Mouse (Mus musculus): ENCODE data around the gene Onecut3.

Onecut3 gene

DNA sequence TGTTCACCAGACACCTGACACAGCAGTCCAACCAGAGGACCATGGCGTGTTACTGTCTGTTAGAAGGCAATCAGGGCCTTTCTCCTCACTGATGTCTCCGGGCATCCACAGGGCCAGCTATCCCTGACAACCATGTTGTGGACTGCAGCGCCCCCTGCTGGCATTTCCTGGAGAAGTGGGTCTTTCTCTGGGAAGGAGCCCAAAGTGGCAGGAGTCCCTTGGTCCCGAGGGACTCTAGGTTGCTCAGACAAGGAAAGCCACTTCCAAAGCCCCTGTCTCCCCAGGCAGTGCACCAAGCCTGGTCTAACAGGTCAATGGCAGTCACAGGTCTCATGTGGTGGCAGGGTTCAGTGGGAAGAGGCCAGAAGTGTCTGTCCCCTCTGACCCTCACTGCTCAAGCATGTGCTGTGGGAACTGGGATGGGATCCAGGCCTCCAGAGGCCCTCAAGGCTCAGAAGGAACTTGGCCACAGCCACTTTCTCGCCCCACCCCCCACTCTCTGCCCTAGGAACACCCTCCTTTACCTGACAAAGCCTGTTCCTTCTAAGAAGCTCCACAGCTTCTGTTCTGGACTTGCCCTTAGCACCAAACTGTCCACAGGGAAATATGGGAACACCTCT, 62.8 kb downstream of the Onecut3 start:
- DNase-seq, result peak; percentile 83

DNA sequence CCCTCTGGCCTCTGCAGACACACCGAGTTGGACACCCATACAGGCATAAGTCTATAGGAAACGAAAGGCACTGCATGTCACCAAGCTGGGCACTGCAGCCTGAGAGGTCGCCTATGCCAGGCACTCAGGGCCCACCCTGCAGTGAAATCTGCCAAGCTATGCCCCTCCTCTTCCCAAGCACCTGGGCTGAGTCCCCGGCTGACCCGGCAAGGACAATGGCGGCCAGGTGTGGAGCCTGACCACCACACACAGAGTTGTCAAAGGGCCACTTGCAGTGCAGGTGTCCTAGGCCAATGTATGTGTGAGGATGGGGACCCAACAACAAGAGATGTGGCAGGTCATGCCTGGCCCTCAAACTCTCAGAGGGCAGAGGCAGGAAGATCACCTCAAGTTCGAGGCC, 64.8 kb downstream of the Onecut3 start:
- DNase-seq, result peak; percentile 40

DNA sequence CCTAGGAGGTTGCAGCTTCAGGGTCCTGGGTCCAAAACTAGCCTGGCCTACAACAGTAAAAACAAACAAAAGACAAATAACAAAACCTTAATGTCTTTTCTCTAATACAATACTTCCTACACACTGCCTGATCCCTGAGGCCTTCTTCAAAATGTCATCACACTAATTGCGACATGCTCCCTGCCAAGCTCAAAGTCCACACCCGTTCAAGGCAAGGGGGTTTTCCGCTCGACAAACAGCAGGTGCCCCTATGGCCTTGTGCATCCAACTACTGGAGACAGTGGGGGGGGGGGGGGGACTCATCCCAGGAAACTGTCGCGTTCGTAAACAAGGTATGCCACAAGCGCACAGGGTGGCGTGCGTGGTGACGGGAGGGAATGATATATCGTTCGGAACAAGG, 66.0 kb downstream of the Onecut3 start:
- no peak for DNase-seq

DNA sequence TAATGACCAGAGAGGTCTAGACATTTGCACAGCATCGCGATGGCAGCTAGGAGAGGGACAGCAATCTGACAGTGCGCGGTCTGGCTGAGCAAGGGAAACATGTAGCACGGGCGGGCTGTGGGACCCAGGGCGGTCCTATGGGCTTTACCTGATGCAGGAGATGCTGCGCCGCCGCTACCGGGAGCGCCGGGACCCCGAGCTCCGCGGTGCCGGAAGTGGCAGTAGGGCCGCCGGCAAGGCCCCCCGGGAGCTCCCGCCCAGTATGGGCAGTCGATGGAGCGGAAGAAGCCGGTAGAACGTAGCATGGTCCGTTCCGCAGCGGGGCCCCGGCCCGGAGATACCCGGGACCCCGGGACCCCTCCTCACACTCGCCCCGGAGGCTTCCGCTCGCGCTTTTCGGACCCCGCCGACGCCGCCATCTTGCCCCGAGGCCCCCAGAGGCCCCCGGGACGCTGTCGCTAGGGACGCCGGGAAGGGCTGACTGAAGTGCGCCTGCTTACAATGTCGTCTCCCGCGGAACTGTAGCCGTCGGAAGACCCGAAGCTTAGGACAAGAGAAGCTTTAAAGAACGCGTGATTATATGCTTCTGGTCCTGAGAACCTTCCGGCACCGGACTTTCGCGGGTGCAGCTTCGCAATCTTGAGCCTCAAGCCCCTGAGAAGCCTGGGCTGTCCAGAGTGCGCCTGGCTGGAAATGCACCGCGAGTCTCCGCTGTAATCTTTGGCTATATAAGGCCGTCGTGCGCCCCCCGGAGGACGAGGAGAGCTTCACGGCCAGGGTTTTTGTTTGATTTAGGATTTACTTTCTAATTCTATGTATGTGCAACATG, 66.7 kb downstream of the Onecut3 start, which contains the start of gene Rexo1:
Gene Rexo1, minus strand, starts transcription at position 445 of the 829 bp plus-strand sequence.
- DNase-seq, result peak; percentile 95

DNA sequence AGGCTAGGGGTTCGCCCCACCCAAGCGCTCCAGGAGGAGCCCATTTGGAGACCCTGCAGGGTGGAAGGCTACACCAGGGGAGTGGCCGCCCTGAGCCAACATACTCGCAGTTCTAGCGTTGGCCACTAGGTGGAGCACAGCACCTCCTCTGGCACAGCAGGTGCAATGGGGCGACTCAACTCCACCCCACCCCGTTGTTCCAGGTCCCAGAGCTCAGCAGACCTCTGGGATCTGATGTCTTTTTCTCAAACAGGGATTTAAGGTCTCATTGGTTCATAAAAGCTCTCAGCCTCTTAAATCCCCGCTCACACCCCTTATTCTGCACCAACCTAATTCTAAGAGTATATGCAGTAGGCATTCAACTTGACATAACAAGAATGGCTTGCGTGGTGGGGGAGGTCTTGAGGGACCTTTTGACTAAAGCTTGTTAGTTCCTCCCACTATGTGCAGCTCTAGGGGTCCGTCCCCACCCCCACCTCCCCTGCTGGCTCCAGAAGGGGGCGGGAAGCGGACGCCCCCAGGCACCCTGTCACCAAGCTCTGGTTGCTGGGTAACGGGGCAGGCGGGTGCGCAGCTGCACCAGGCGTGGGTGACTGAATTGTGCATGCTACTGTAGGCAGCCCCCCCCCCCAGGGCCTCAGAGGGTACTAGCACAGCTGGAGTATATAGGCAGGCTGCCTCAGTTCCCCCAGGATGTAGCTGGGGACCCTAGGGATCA, 71.9 kb downstream of the Onecut3 start:
- peak; percentile 91 for DNase-seq
